Mouse (Mus musculus) left cerebral cortex, adult 8-10 months (tissue): ENCODE results near the gene Nxph4. TPM values are rescaled to one million over a fixed set of nuclear protein-coding genes. Genes with fewer than 3 reads are reported as not detected.

ENCODE experiments used
- DNase-seq, 2 experiments: peaks; one replicate each; pipeline ENCODE4 v3.0.0; 2022; ENCODE audit warnings: low spot score in 2 of 2
- total RNA-seq, 4 experiments: library from RNA; stranded (reverse); gene quantifications; 2 replicates each; pipeline ENCODE4 v1.2.4; 2022

Gene Nxph4
- total RNA-seq, 4 experiments from 2014 or later: 6.6 to 9.7 (median 8.4) TPM

GRCm38 (mm10) chr10:127491128-127491512 is 43.2 kb downstream of the Nxph4 start:
- DNase-seq: no peak

GRCm38 (mm10) chr10:127490160-127491127 is 43.9 kb downstream of the Nxph4 start:
- DNase-seq: no peak

GRCm38 (mm10) chr10:127488856-127489255 is 45.5 kb downstream of the Nxph4 start:
- no peak for DNase-seq

GRCm38 (mm10) chr10:127485235-127485634 is 49.1 kb downstream of the Nxph4 start:
- DNase-seq: no peak

- peak; percentile 40 to 69 for DNase-seq
These were observed 53.2 kb downstream of the Nxph4 start for GRCm38 (mm10) chr10:127480833-127481813.

GRCm38 (mm10) chr10:127479131-127479530 is 55.2 kb downstream of the Nxph4 start:
- no peak for DNase-seq

- DNase-seq: no peak
These were observed 57.1 kb downstream of the Nxph4 start for GRCm38 (mm10) chr10:127477301-127477700.

GRCm38 (mm10) chr10:127476541-127476940 is 57.8 kb downstream of the Nxph4 start:
- no peak for DNase-seq

Other genes starting within 250 kb of the Nxph4 start
- gene Mbd6, start 245.5 kb downstream of the Nxph4 start, total RNA-seq: 10 to 100 TPM; 32.5 to 53.7 (median 44.4) TPM
- 10 to 100 TPM; 54.2 to 61.3 (median 56.8) TPM for gene Mars, start 222.8 kb downstream of the Nxph4 start, total RNA-seq
- 1 to 10 TPM in 2 of 4 experiments, under 1 TPM in 2; 0.74 to 2.6 (median 1.6) TPM for gene Arhgap9, start 212.6 kb downstream of the Nxph4 start, total RNA-seq
- 1 to 10 TPM; 2.9 to 5.4 (median 3.2) TPM for gene Gli1, start 192.6 kb downstream of the Nxph4 start, total RNA-seq
- gene Inhbe, start 180.1 kb downstream of the Nxph4 start, total RNA-seq: under 1 TPM; 0.09 to 0.18 (median 0.16) TPM
- gene Inhbc, start 164.1 kb downstream of the Nxph4 start, total RNA-seq: not detected
- 100 to 1,000 TPM; 247 to 279 (median 255) TPM for gene R3hdm2, start 154.2 kb downstream of the Nxph4 start, total RNA-seq
- 1 to 10 TPM; 2.3 to 4.5 (median 3.0) TPM for gene Stac3, start 32.9 kb downstream of the Nxph4 start, total RNA-seq
- 1 to 10 TPM; 3.8 to 5.2 (median 4.6) TPM for gene Ndufa4l2, start 19.6 kb downstream of the Nxph4 start, total RNA-seq
- gene Shmt2, start 12.1 kb downstream of the Nxph4 start, total RNA-seq: 10 to 100 TPM; 24.4 to 33.6 (median 25.7) TPM
- gene Lrp1, start 86.6 kb upstream of the Nxph4 start, total RNA-seq: 100 to 1,000 TPM; 295 to 337 (median 306) TPM
- 10 to 100 TPM; 13.5 to 17.1 (median 15.0) TPM for gene Stat6, start 108.4 kb upstream of the Nxph4 start, total RNA-seq
- 1 to 10 TPM; 4.7 to 6.1 (median 5.1) TPM for gene Nemp1, start 132.3 kb upstream of the Nxph4 start, total RNA-seq
- gene Nab2, start 134.0 kb upstream of the Nxph4 start, total RNA-seq: 10 to 100 TPM; 36.5 to 55.0 (median 45.5) TPM
- 1 to 10 TPM in 2 of 4 experiments, under 1 TPM in 2; 0.59 to 1.2 (median 0.94) TPM for gene Myo1a, start 170.6 kb upstream of the Nxph4 start, total RNA-seq
- gene Tac2, start 189.9 kb upstream of the Nxph4 start, total RNA-seq: 10 to 100 TPM; 13.0 to 20.5 (median 16.5) TPM
- 10 to 100 TPM in 2 of 4 experiments, 1 to 10 TPM in 2; 9.9 to 11.4 (median 10.1) TPM for gene Zbtb39, start 205.0 kb upstream of the Nxph4 start, total RNA-seq
- 1 to 10 TPM; 2.0 to 3.1 (median 2.6) TPM for gene Gpr182, start 217.2 kb upstream of the Nxph4 start, total RNA-seq
- gene Rdh1, start 225.2 kb upstream of the Nxph4 start, total RNA-seq: under 1 TPM; 0.13 to 0.30 (median 0.16) TPM
- gene Rdh16f1, start 225.2 kb upstream of the Nxph4 start, total RNA-seq: 1 to 10 TPM in 1 of 4 experiments, under 1 TPM in 2, not detected in 1; 0.72 to 1.9 (median 0.96) TPM
- 1 to 10 TPM in 1 of 4 experiments, not detected in 3; 1.7 TPM for gene Rdh9, start 241.8 kb upstream of the Nxph4 start, total RNA-seq